Mouse (Mus musculus) liver, embryonic 13.5 days (tissue): ENCODE data around the gene Gins1. TPM values are rescaled to one million over a fixed set of nuclear protein-coding genes. Genes with fewer than 3 reads are reported as not detected.
"Not testable (repeated sequence)": the region's sequence is repeated elsewhere in the genome, so short reads cannot be mapped to it uniquely, and the experiment has no call there.

Source experiments
- ATAC-seq: fragments of 200-750 bp; cut with Nextera tagmentation; 2 replicates; pipeline ENCODE4 v1.8.0; 2017; ENCODE audit warnings: low read depth, mild to moderate bottlenecking, moderate number of reproducible peaks, moderate library complexity
- DNase-seq: peaks from one replicate; pipeline ENCODE4 v3.0.0; 2022
- H3K27ac ChIP-seq: fragments of 300-500 bp; sonication (generic); 2 replicates; pipeline ENCODE4 v1.5.1; 2015; ENCODE audit warnings: moderate library complexity, mild to moderate bottlenecking, inconsistent platforms
- H3K27me3 ChIP-seq: fragments of 300-500 bp; sonication (generic); 2 replicates; pipeline ENCODE4 v1.6.1; 2015; ENCODE audit warnings: mild to moderate bottlenecking, inconsistent platforms
- H3K36me3 ChIP-seq: fragments of 300-500 bp; sonication (generic); 2 replicates; pipeline ENCODE4 v1.6.1; 2015; ENCODE audit warnings: mild to moderate bottlenecking, inconsistent platforms
- H3K4me1 ChIP-seq: fragments of 300-500 bp; sonication (generic); replicated peaks from 2 replicates; pipeline ENCODE4 v1.6.1; 2015; ENCODE audit warnings: inconsistent platforms
- H3K4me2 ChIP-seq: fragments of 300-500 bp; sonication (generic); 2 replicates; pipeline ENCODE4 v1.6.1; 2015; ENCODE audit warnings: inconsistent platforms, mild to moderate bottlenecking, moderate library complexity
- H3K4me3 ChIP-seq: fragments of 300-500 bp; sonication (generic); replicated peaks from 2 replicates; pipeline ENCODE4 v1.5.1; 2015; ENCODE audit warnings: mild to moderate bottlenecking, inconsistent platforms
- H3K9ac ChIP-seq: fragments of 300-500 bp; sonication (generic); 2 replicates; pipeline ENCODE4 v1.6.1; 2015; ENCODE audit warnings: mild to moderate bottlenecking, inconsistent platforms
- H3K9me3 ChIP-seq: fragments of 300-500 bp; sonication (generic); replicated peaks from 2 replicates; pipeline ENCODE4 v1.6.1; 2016; ENCODE audit warnings: inconsistent platforms
- WGBS: fragments of 180-500 bp; shearing (Covaris S2); methylation state at CpG from one replicate; pipeline ENCODE4 v1.1.7; 2015; ENCODE audit not compliant: insufficient replicate concordance; 5-methylcytosine and 5-hydroxymethylcytosine counted together
- polyA plus RNA-seq: library from polyadenylated mRNA; unstranded; fragments of >200 nt; fragmentation: Nextera tagmentation; extraction: Ambion mirVana; gene quantifications from 2 replicates; pipeline ENCODE4 v1.2.1, GENCODE M21; 2015

Gins1 gene
- polyA plus RNA-seq, 1 experiment from 2014 or later, result 47.7 TPM

GRCm38 (mm10) chr2:150930806-150931205 is 25.6 kb downstream of the Gins1 start:
- Histone ChIP-seq H3K9me3 (no peaks in the 10 kb centered on the region), H3K27me3 (no peaks in the 10 kb centered on the region), H3K4me3 (no peak overlapping the region), H3K9ac (no peak overlapping the region), H3K4me2 (no peak overlapping the region), H3K4me1 (no peaks in the 10 kb centered on the region), H3K36me3 (peaks cover 82% of the 10 kb centered on the region), H3K27ac (no peak overlapping the region)
- 70% methylated on average over 3 of the region's 3 CpGs for WGBS
- ATAC-seq (no peak), DNase-seq (no peak)

GRCm38 (mm10) chr2:150933482-150933881 is 28.3 kb downstream of the Gins1 start:
- H3K27ac ChIP-seq, result no peak overlapping the region
- no peak for DNase-seq
- 84% methylated on average over 19 of the region's 19 CpGs for WGBS
- no peak overlapping the region for H3K4me3 ChIP-seq
- no peaks in the 10 kb centered on the region for H3K4me1 ChIP-seq
- no peak overlapping the region for H3K4me2 ChIP-seq
- no peak overlapping the region for H3K9ac ChIP-seq
- no peak for ATAC-seq
- no peaks in the 10 kb centered on the region for H3K27me3 ChIP-seq
- H3K36me3 ChIP-seq, result peaks cover 80% of the 10 kb centered on the region
- no peaks in the 10 kb centered on the region for H3K9me3 ChIP-seq

- H3K9me3 ChIP-seq, result no peaks in the 10 kb centered on the region
- H3K36me3 ChIP-seq, result peaks cover 77% of the 10 kb centered on the region
- H3K4me1 ChIP-seq, result no peaks in the 10 kb centered on the region
- ATAC-seq (no peak), DNase-seq (no peak)
- no peak overlapping the region for H3K4me3 ChIP-seq
- H3K27ac ChIP-seq, result no peak overlapping the region
- no peak overlapping the region for H3K4me2 ChIP-seq
- H3K9ac ChIP-seq, result no peak overlapping the region
- WGBS, result 87% methylated on average over 4 of the region's 4 CpGs
- H3K27me3 ChIP-seq, result no peaks in the 10 kb centered on the region
These were observed 29.5 kb downstream of the Gins1 start for GRCm38 (mm10) chr2:150934659-150935058.

GRCm38 (mm10) chr2:150944017-150944416 is 38.8 kb downstream of the Gins1 start:
- no peak for DNase-seq
- WGBS, result 86% methylated on average over 5 of the region's 5 CpGs
- H3K9me3 ChIP-seq, result no peaks in the 10 kb centered on the region
- H3K4me3 ChIP-seq, result no peak overlapping the region
- no peak for ATAC-seq
- no peak overlapping the region for H3K27ac ChIP-seq
- no peaks in the 10 kb centered on the region for H3K27me3 ChIP-seq
- H3K9ac ChIP-seq, result no peak overlapping the region
- peaks cover 49% of the 10 kb centered on the region for H3K36me3 ChIP-seq
- no peaks in the 10 kb centered on the region for H3K4me1 ChIP-seq
- no peak overlapping the region for H3K4me2 ChIP-seq

GRCm38 (mm10) chr2:150947341-150947740 is 42.1 kb downstream of the Gins1 start:
- DNase-seq, H3K9ac ChIP-seq, H3K4me1 ChIP-seq, H3K9me3 ChIP-seq, ATAC-seq, H3K4me3 ChIP-seq, H3K4me2 ChIP-seq, H3K27ac ChIP-seq, H3K27me3 ChIP-seq: not testable (repeated sequence)
- 90% methylated on average over 5 of the region's 5 CpGs for WGBS
- peaks cover 61% of the 10 kb centered on the region for H3K36me3 ChIP-seq

- not testable (repeated sequence) for H3K4me2 ChIP-seq, ATAC-seq, DNase-seq, H3K9ac ChIP-seq, H3K9me3 ChIP-seq, H3K4me3 ChIP-seq, H3K27me3 ChIP-seq, H3K27ac ChIP-seq, H3K4me1 ChIP-seq
- 91% methylated on average over 12 of the region's 12 CpGs for WGBS
- peaks cover 68% of the 10 kb centered on the region for H3K36me3 ChIP-seq
These were observed 42.8 kb downstream of the Gins1 start for GRCm38 (mm10) chr2:150947880-150948611.

GRCm38 (mm10) chr2:150948786-150949185 is 43.6 kb downstream of the Gins1 start:
- Histone ChIP-seq H3K36me3 (peaks cover 69% of the 10 kb centered on the region), H3K27me3 (no peaks in the 10 kb centered on the region), H3K4me3 (no peak overlapping the region), H3K4me1 (no peaks in the 10 kb centered on the region), H3K9me3 (no peaks in the 10 kb centered on the region), H3K9ac (no peak overlapping the region), H3K4me2 (no peak overlapping the region), H3K27ac (no peak overlapping the region)
- ATAC-seq, result no peak
- DNase-seq, result no peak
- 83% methylated on average over 5 of the region's 5 CpGs for WGBS

- no peak overlapping the region for H3K9ac ChIP-seq
- no peak overlapping the region for H3K4me3 ChIP-seq
- H3K27me3 ChIP-seq, result no peaks in the 10 kb centered on the region
- WGBS, result 89% methylated on average over 3 of the region's 3 CpGs
- no peaks in the 10 kb centered on the region for H3K4me1 ChIP-seq
- no peak overlapping the region for H3K4me2 ChIP-seq
- H3K9me3 ChIP-seq, result no peaks in the 10 kb centered on the region
- H3K27ac ChIP-seq, result no peak overlapping the region
- ATAC-seq, result no peak
- H3K36me3 ChIP-seq, result peaks cover 68% of the 10 kb centered on the region
- no peak for DNase-seq
These were observed 44.5 kb downstream of the Gins1 start for GRCm38 (mm10) chr2:150949652-150950051.

GRCm38 (mm10) chr2:150950056-150950455 is 44.9 kb downstream of the Gins1 start:
- Histone ChIP-seq H3K9me3 (no peaks in the 10 kb centered on the region), H3K9ac (no peak overlapping the region), H3K27ac (no peak overlapping the region), H3K4me3 (no peak overlapping the region), H3K27me3 (no peaks in the 10 kb centered on the region), H3K4me1 (no peaks in the 10 kb centered on the region), H3K4me2 (no peak overlapping the region), H3K36me3 (peaks cover 68% of the 10 kb centered on the region)
- ATAC-seq (no peak), DNase-seq (no peak)
- 88% methylated on average over 6 of the region's 6 CpGs for WGBS

- ATAC-seq (no peak), DNase-seq (no peak)
- Histone ChIP-seq H3K27ac (no peak overlapping the region), H3K4me1 (no peaks in the 10 kb centered on the region), H3K4me3 (no peak overlapping the region), H3K9ac (no peak overlapping the region), H3K27me3 (no peaks in the 10 kb centered on the region), H3K36me3 (peaks cover 75% of the 10 kb centered on the region), H3K4me2 (no peak overlapping the region), H3K9me3 (no peaks in the 10 kb centered on the region)
- 81% methylated on average over 2 of the region's 2 CpGs for WGBS
These were observed 46.0 kb downstream of the Gins1 start for GRCm38 (mm10) chr2:150951201-150951600.

GRCm38 (mm10) chr2:150955859-150956258 is 50.7 kb downstream of the Gins1 start:
- DNase-seq (no peak), ATAC-seq (no peak)
- WGBS, result 91% methylated on average over 1 of the region's 1 CpGs
- H3K9ac ChIP-seq, result no peak overlapping the region
- no peaks in the 10 kb centered on the region for H3K27me3 ChIP-seq
- peaks cover 84% of the 10 kb centered on the region for H3K36me3 ChIP-seq
- H3K4me1 ChIP-seq, result no peaks in the 10 kb centered on the region
- H3K27ac ChIP-seq, result no peak overlapping the region
- H3K4me2 ChIP-seq, result no peak overlapping the region
- H3K4me3 ChIP-seq, result no peak overlapping the region
- no peaks in the 10 kb centered on the region for H3K9me3 ChIP-seq

- H3K4me3 ChIP-seq, result no peak overlapping the region
- no peaks in the 10 kb centered on the region for H3K9me3 ChIP-seq
- no peaks in the 10 kb centered on the region for H3K4me1 ChIP-seq
- DNase-seq (no peak), ATAC-seq (no peak)
- H3K27ac ChIP-seq, result no peak overlapping the region
- peaks cover 76% of the 10 kb centered on the region for H3K36me3 ChIP-seq
- no peaks in the 10 kb centered on the region for H3K27me3 ChIP-seq
- H3K4me2 ChIP-seq, result no peak overlapping the region
- 90% methylated on average over 10 of the region's 10 CpGs for WGBS
- H3K9ac ChIP-seq, result no peak overlapping the region
These were observed 54.3 kb downstream of the Gins1 start for GRCm38 (mm10) chr2:150959521-150959920.
